ENCODE assay signal across 8 mouse cellular contexts in the genomic region with DNA sequence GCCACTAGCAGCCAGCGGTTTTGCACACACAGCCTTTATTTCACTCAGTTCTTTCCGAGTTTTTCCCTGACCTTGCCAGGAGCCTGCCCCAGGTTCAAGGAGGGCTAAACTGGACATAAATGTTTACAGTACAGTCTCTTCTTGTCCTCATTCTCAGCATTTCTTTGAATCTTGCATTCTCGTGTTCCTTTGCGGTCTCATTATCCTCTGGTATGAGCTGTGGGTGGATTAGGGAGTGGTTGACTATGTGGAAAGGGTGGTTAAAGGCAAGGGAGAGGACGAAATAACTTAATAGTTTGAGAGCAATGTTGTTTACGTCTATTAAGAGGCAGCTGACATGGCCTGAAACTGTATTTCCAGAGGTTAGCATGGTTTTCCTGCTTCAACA. TPM values are rescaled to one million over a fixed set of nuclear protein-coding genes. Genes with fewer than 3 reads are reported as not detected.
DNase-seq lines count a peak whose midpoint lies in the region; ATAC-seq and TF ChIP-seq lines count a peak whose summit lies in the region.

No protein-coding gene starts in this region.

- WGBS in heart, embryonic 16.5 days = under 1% methylated on average over 6 of the region's 6 CpGs
- WGBS in hindbrain, embryonic 15.5 days = under 1% methylated on average over 6 of the region's 6 CpGs
- WGBS in midbrain, embryonic 13.5 days = 2% methylated on average over 6 of the region's 6 CpGs

- peak overlapping the region; percentile 93 for H3K27ac ChIP-seq in heart, embryonic 16.5 days (ENCODE audit: low read length)
- H3K27ac ChIP-seq in bone marrow macrophage, adult 2 months (ENCODE audit: insufficient read depth, low read depth, low read length) = peak overlapping the region; percentile 47
- H3K27ac ChIP-seq in hindbrain, embryonic 15.5 days (replicated peaks) = peak overlapping the region; percentile 88
- H3K27ac ChIP-seq in midbrain, embryonic 13.5 days = peak overlapping the region; percentile 92

- peak overlapping the region; percentile 83 for H3K9ac ChIP-seq in heart, embryonic 16.5 days (ENCODE audit: low read length)
- peak overlapping the region; percentile 63 for H3K9ac ChIP-seq in hindbrain, embryonic 15.5 days
- peak overlapping the region; percentile 76 for H3K9ac ChIP-seq in midbrain, embryonic 13.5 days (replicated peaks)

- ATAC-seq in heart, embryonic 16.5 days (replicated peaks; ENCODE audit: extremely low read depth, insufficient read depth, low FRiP score) = no peak
- ATAC-seq in hindbrain, embryonic 15.5 days (ENCODE audit: low FRiP score, low read depth) = no peak
- no peak; the same call in 1 of the 2 replicates for ATAC-seq in midbrain, embryonic 13.5 days

- TF ChIP-seq POLR2A in bone marrow macrophage, adult 2 months (IDR thresholded peaks at IDR 0.05; ENCODE audit: borderline replicate concordance, low read depth, low read length) = no peak

- no peak for TF ChIP-seq CTCF in bone marrow macrophage, adult 2 months (IDR thresholded peaks at IDR 0.05; ENCODE audit: low read depth, low read length)

- no peaks in the 10 kb centered on the region for H3K9me3 ChIP-seq in heart, embryonic 16.5 days (replicated peaks; ENCODE audit: control insufficient read depth, low read length)
- no peaks in the 10 kb centered on the region for H3K9me3 ChIP-seq in hindbrain, embryonic 15.5 days
- H3K9me3 ChIP-seq in midbrain, embryonic 13.5 days = no peaks in the 10 kb centered on the region

- H3K4me1 ChIP-seq in heart, embryonic 16.5 days (ENCODE audit: control insufficient read depth, insufficient read depth, low read length) = peaks cover 12% of the 10 kb centered on the region
- peaks cover 12% of the 10 kb centered on the region for H3K4me1 ChIP-seq in bone marrow macrophage, adult 2 months (ENCODE audit: control insufficient read depth, insufficient read depth, low read length)
- peaks cover 37% of the 10 kb centered on the region for H3K4me1 ChIP-seq in hindbrain, embryonic 15.5 days (replicated peaks)
- H3K4me1 ChIP-seq in midbrain, embryonic 13.5 days (replicated peaks) = peaks cover 40% of the 10 kb centered on the region

- DNase-seq in heart, postnatal 4 days = no peak
- no peak for DNase-seq in retina, postnatal 1 day
- no peak for DNase-seq in embryo, embryonic 11 days
- no peak for DNase-seq in kidney, adult 11 months

- no peaks in the 10 kb centered on the region for H3K27me3 ChIP-seq in heart, embryonic 16.5 days (ENCODE audit: control insufficient read depth, insufficient read depth, low read length)
- no peaks in the 10 kb centered on the region for H3K27me3 ChIP-seq in hindbrain, embryonic 15.5 days
- H3K27me3 ChIP-seq in midbrain, embryonic 13.5 days = no peaks in the 10 kb centered on the region

- H3K4me3 ChIP-seq in heart, embryonic 16.5 days (ENCODE audit: low read length) = peak overlapping the region; percentile 71
- H3K4me3 ChIP-seq in bone marrow macrophage, adult 2 months (ENCODE audit: insufficient read depth, low read length) = peak overlapping the region; percentile 72
- peak overlapping the region; percentile 77 for H3K4me3 ChIP-seq in hindbrain, embryonic 15.5 days
- H3K4me3 ChIP-seq in midbrain, embryonic 13.5 days (replicated peaks) = peak overlapping the region; percentile 74

- no peaks in the 10 kb centered on the region for H3K36me3 ChIP-seq in heart, embryonic 16.5 days (ENCODE audit: control insufficient read depth, insufficient read depth)
- H3K36me3 ChIP-seq in hindbrain, embryonic 15.5 days = no peaks in the 10 kb centered on the region
- H3K36me3 ChIP-seq in midbrain, embryonic 13.5 days = peaks cover 6% of the 10 kb centered on the region; the same call in 1 of the 2 replicates

- peak overlapping the region; percentile 77 for H3K4me2 ChIP-seq in heart, embryonic 16.5 days (ENCODE audit: low read depth, low read length)
- peak overlapping the region; percentile 62 for H3K4me2 ChIP-seq in hindbrain, embryonic 15.5 days
- peak overlapping the region; percentile 73 for H3K4me2 ChIP-seq in midbrain, embryonic 13.5 days (replicated peaks)

RNA-seq across cellular contexts. Expression of a gene that starts 54.6 kb away (rescaled TPM):
- polyA plus RNA-seq in heart, embryonic 16.5 days (2015; fragmentation: Nextera tagmentation; extraction: Ambion mirVana) = 55.3 and 55.8 TPM in 2 replicates
- 100 to 1,000 TPM; 154 to 156 TPM for total RNA-seq in heart, postnatal 4 days (2021)
- polyA plus RNA-seq in bone marrow macrophage, adult 2 months (2012; ENCODE audit: insufficient read depth, insufficient read length, missing spikeins) = 5.3 and 5.5 TPM in 2 replicates
- 18.8 and 20.1 TPM in 2 replicates for polyA plus RNA-seq in hindbrain, embryonic 15.5 days (2015; fragmentation: Nextera tagmentation; extraction: Ambion mirVana)
- 18.6 and 22.2 TPM in 2 replicates for polyA plus RNA-seq in midbrain, embryonic 13.5 days (2015; fragmentation: Nextera tagmentation; extraction: Ambion mirVana)
